Mouse (Mus musculus) gastrocnemius, postnatal 4 days (tissue): Measurements from ENCODE around the gene Tmem131. TPM values are rescaled to one million over a fixed set of nuclear protein-coding genes. Genes with fewer than 3 reads are reported as not detected.
A peak's percentile ranks its signal among the peaks of the same experiment; 100 is the strongest.

Experiments
- DNase-seq, 2 experiments: peaks; one replicate each; pipeline ENCODE4 v3.0.0; 2021 to 2022; ENCODE audit warnings: low spot score in 2 of 2, mixed read lengths in 2 of 2
- total RNA-seq, 2 experiments: library from RNA; stranded (reverse); gene quantifications; 2 replicates each; pipeline ENCODE4 v1.2.3; 2021

Tmem131 gene
- total RNA-seq, 2 experiments from 2014 or later, result 77.1 to 88.6 TPM

GRCm38 (mm10) chr1:36939506-36940380, 3.7 kb downstream of the Tmem131 start:
- DNase-seq, result peak; percentile 89 to 93

GRCm38 (mm10) chr1:36938801-36939286, 4.6 kb downstream of the Tmem131 start:
- DNase-seq, result peak; percentile 29 to 63

- DNase-seq, result no peak
Measured at GRCm38 (mm10) chr1:36938348-36938747, 5.1 kb downstream of the Tmem131 start.

- no peak for DNase-seq
Measured at GRCm38 (mm10) chr1:36937648-36938047, 5.8 kb downstream of the Tmem131 start.

- no peak for DNase-seq
Measured at GRCm38 (mm10) chr1:36937015-36937414, 6.5 kb downstream of the Tmem131 start.

GRCm38 (mm10) chr1:36936567-36936966, 6.9 kb downstream of the Tmem131 start:
- no peak for DNase-seq

- no peak for DNase-seq
Measured at GRCm38 (mm10) chr1:36934778-36935177, 8.7 kb downstream of the Tmem131 start.

GRCm38 (mm10) chr1:36933965-36934585, 9.4 kb downstream of the Tmem131 start:
- DNase-seq, result no peak

GRCm38 (mm10) chr1:36932231-36932630, 11.2 kb downstream of the Tmem131 start:
- no peak for DNase-seq

GRCm38 (mm10) chr1:36930911-36931310, 12.6 kb downstream of the Tmem131 start:
- DNase-seq, result no peak

- DNase-seq, result no peak
Measured at GRCm38 (mm10) chr1:36929996-36930395, 13.5 kb downstream of the Tmem131 start.

- no peak for DNase-seq
Measured at GRCm38 (mm10) chr1:36928357-36929330, 14.8 kb downstream of the Tmem131 start.

- DNase-seq, result no peak
Measured at GRCm38 (mm10) chr1:36927569-36927968, 15.9 kb downstream of the Tmem131 start.

GRCm38 (mm10) chr1:36926738-36927137, 16.7 kb downstream of the Tmem131 start:
- no peak for DNase-seq

GRCm38 (mm10) chr1:36926246-36926645, 17.2 kb downstream of the Tmem131 start:
- no peak for DNase-seq

GRCm38 (mm10) chr1:36925781-36926180, 17.7 kb downstream of the Tmem131 start:
- no peak for DNase-seq

- DNase-seq, result no peak
Measured at GRCm38 (mm10) chr1:36924853-36925252, 18.6 kb downstream of the Tmem131 start.

GRCm38 (mm10) chr1:36923911-36924310, 19.6 kb downstream of the Tmem131 start:
- no peak for DNase-seq

- no peak for DNase-seq
Measured at GRCm38 (mm10) chr1:36922623-36923421, 20.6 kb downstream of the Tmem131 start.
